Mouse (Mus musculus): ENCODE measurements around the gene Btn2a2. TPM values are rescaled to one million over a fixed set of nuclear protein-coding genes. Genes with fewer than 3 reads are reported as not detected.
A peak's percentile ranks its signal among the peaks of the same experiment; 100 is the strongest.

The Btn2a2 gene
- polyA plus RNA-seq, 1 experiment, result not detected

DNA sequence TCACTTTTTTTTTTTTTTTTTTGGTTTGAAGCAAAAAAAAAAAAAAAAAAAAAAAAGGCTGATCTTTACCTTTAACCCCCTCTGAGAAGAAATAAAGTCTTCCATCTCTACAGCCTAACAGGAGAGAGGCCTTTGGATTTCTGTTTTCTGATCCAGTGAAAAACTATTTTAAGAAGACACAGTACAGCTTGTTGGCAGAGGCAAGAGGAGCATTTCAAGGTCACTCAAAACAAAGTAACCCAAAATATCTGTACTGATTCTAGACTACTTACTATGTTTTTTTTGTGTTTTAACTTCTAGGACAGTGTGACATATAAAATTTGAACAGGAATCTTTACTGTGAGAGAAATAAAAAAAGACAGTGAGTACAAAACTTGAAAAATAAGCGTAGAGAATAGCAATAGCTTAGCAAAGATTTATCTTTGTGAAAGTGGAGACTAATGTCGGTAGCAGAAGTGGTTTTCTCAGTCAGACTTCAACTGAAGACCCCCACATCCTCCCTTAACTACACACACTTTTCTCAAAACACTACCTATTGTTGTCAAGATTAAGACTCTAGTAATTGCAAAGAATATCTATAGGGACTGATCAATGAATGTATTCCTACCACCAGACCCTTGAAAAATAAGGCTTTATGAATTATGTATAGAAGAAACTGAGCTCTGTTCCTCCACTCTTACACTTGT is 41.0 kb upstream of the Btn2a2 start:
- Histone ChIP-seq H3K4me3 (ENCODE audit: insufficient read depth, low read depth, low read length) (peak overlapping the region; percentile 59; the same call in 1 of the 2 replicates), H3K27ac (replicated peaks; ENCODE audit: low read depth, low read length) (no peak overlapping the region), H3K4me1 (ENCODE audit: control insufficient read depth, insufficient read depth, insufficient read length, low read length) (peaks cover 8% of the 10 kb centered on the region)

DNA sequence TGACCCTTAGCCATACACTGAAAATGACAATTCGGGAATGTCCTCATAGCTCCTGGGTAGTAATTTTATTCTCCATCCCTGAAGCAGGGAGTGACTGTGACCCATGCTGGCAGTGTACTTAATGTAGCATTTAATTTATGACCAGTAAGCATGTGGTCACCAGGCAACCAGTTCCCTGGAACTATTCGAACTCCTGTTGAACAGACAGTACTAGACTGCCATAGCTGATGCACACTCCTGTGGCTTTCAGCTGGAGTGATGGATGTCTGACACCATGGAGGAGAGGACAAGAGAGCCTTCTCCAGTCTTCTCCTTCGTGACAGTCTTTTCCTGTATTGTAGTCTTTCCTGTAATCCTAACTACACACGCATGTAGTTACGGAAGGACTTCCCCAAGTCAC is 40.3 kb upstream of the Btn2a2 start:
- Histone ChIP-seq H3K4me1 (ENCODE audit: control insufficient read depth, insufficient read depth, insufficient read length, low read length) (peaks cover 6% of the 10 kb centered on the region), H3K27ac (replicated peaks; ENCODE audit: low read depth, low read length) (no peak overlapping the region), H3K4me3 (ENCODE audit: insufficient read depth, low read depth, low read length) (no peak overlapping the region)

DNA sequence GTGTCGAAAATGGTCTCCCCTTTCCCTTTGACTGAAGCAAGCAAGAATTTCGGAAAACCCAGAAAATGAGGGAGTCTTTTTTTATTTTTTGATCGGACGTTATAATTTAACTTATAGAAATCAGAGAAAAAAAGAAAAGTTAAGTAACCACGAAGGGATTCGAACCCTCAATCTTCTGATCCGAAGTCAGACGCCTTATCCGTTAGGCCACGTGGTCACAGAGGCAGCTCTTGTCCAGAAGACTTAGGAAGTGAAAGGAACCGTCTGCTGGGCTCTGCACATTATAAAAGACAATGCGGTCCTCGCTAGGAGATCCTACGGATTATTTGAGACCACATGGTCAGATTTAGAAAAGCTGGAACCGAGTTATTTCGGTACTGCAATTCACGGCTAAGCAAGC is 37.7 kb upstream of the Btn2a2 start:
- Histone ChIP-seq H3K4me1 (ENCODE audit: control insufficient read depth, insufficient read depth, insufficient read length, low read length) (no peaks in the 10 kb centered on the region), H3K4me3 (ENCODE audit: insufficient read depth, low read depth, low read length) (peak overlapping the region; percentile 63), H3K27ac (replicated peaks; ENCODE audit: low read depth, low read length) (no peak overlapping the region)

DNA sequence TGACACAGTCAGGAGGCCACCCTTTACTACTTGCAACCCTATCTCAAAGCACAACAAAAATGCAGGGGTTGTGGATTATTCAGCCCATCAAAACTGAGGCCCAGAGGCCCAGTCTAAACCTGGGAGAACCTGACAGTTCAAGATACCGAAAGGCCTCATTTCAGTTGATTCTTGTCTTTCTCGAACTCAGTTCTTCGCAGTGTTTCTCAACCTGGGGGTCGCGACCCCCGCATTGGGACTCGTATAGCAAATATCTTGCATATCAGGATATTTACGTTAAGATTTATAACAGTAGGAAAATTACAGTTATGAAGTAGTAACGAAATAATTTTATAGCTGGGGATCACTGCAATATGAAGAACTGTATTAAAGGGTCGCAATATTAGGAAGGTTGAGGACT is 37.2 kb upstream of the Btn2a2 start:
- Histone ChIP-seq H3K27ac (replicated peaks; ENCODE audit: low read depth, low read length) (no peak overlapping the region), H3K4me3 (ENCODE audit: insufficient read depth, low read depth, low read length) (no peak overlapping the region), H3K4me1 (ENCODE audit: control insufficient read depth, insufficient read depth, insufficient read length, low read length) (no peaks in the 10 kb centered on the region)

DNA sequence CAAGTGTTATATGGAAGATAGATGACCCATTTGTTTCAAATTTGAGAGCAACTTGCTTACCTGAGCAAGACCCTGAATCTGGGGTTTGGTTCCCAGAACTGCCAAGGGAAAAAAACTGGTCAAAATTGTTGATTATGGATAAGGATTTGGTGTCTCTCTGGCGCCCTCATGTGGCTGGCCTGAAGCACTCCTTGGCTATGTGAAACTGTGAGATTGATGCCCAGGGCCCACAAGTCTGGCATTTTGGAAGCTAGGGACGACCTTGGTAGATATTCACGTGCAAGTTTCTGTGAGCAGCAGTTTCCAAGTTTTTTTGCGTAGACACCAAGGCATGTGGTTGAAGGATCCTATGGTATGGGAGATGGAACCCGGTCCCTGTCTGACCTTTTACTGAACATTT is 36.0 kb upstream of the Btn2a2 start:
- Histone ChIP-seq H3K27ac (replicated peaks; ENCODE audit: low read depth, low read length) (no peak overlapping the region), H3K4me1 (ENCODE audit: control insufficient read depth, insufficient read depth, insufficient read length, low read length) (no peaks in the 10 kb centered on the region)

DNA sequence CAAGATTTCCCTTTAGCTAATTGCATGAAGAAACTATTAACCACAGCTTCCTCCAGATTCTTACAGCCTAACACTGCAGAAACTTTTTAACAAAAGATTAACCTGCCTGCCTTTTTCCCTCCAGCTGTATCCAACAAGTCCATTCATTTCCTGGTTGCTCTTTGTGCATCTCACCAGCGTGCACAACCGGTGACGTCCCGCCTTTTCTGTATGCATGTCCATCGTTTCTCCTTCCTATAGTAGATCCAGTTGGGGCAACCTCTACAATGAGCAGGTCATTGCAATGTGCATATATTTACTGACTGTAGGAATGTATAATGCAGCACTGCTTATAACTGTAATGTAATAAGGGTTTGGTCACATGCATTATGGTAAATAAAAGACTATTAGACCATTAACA is 35.3 kb upstream of the Btn2a2 start:
- Histone ChIP-seq H3K4me3 (ENCODE audit: insufficient read depth, low read depth, low read length) (no peak overlapping the region), H3K4me1 (ENCODE audit: control insufficient read depth, insufficient read depth, insufficient read length, low read length) (no peaks in the 10 kb centered on the region), H3K27ac (replicated peaks; ENCODE audit: low read depth, low read length) (no peak overlapping the region)

More for the DNA sequence above, 36.0 kb upstream of the Btn2a2 start:
- no peak overlapping the region for H3K4me3 ChIP-seq (ENCODE audit: insufficient read depth, low read depth, low read length)

DNA sequence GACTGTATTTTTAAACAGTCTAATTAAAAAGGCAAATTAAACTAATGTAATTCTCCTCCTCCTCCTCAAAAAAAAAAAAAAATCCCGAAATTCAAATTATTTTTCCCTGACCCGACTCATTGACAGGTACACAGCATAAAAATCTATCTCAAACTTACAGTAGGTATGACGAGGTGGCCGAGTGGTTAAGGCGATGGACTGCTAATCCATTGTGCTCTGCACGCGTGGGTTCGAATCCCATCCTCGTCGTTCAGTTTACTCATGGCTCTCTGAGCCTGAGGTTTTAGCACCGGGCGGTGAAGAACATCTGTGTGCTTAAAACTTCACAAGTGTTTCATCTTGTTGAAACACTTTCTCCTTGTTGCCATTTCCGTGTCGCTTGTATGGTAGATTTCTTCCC is 33.0 kb upstream of the Btn2a2 start:
- Histone ChIP-seq H3K27ac (replicated peaks; ENCODE audit: low read depth, low read length) (no peak overlapping the region), H3K4me3 (ENCODE audit: insufficient read depth, low read depth, low read length) (no peak overlapping the region), H3K4me1 (ENCODE audit: control insufficient read depth, insufficient read depth, insufficient read length, low read length) (no peaks in the 10 kb centered on the region)

DNA sequence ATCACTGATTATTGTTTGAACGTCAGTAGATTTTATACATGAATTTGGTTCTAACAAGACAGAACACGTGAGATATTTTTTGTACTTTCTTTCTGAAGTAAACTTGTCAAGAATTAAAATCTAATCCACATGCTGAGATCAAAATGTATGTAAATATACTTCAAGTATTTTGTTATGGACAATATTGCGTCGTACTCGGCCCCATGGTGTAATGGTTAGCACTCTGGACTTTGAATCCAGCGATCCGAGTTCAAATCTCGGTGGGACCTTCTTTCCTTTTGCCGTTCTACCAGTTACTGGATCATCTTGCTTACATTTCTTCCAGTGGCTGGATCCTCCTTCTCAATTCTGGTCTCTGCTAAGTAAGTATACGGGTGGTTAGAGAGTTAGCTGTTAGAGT is 30.8 kb upstream of the Btn2a2 start:
- Histone ChIP-seq H3K27ac (replicated peaks; ENCODE audit: low read depth, low read length) (no peak overlapping the region), H3K4me3 (ENCODE audit: insufficient read depth, low read depth, low read length) (peak overlapping the region; percentile 31; the same call in 1 of the 2 replicates)

DNA sequence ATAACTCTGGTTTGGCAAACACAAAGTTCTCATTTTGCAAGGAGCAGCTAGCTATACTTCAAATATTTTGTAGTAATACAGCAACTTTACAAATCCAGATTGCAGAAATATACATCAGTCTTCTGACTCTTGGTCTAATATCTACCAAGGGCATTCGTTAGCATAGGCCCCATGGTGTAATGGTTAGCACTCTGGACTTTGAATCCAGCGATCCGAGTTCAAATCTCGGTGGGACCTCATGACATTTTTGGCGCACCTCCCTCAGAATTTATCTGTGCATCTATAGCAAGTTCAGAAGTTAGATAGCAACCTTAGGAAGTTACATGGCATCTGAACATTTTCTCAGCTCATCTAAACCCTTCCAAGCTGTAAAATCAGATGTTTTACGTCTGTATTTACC is 30.2 kb upstream of the Btn2a2 start:
- no peaks in the 10 kb centered on the region for H3K4me1 ChIP-seq (ENCODE audit: control insufficient read depth, insufficient read depth, insufficient read length, low read length)
- H3K27ac ChIP-seq (replicated peaks; ENCODE audit: low read depth, low read length), result no peak overlapping the region
- H3K4me3 ChIP-seq (ENCODE audit: insufficient read depth, low read depth, low read length), result peak overlapping the region; percentile 31; the same call in 1 of the 2 replicates

More for the DNA sequence above, 30.8 kb upstream of the Btn2a2 start:
- no peaks in the 10 kb centered on the region for H3K4me1 ChIP-seq (ENCODE audit: control insufficient read depth, insufficient read depth, insufficient read length, low read length)

DNA sequence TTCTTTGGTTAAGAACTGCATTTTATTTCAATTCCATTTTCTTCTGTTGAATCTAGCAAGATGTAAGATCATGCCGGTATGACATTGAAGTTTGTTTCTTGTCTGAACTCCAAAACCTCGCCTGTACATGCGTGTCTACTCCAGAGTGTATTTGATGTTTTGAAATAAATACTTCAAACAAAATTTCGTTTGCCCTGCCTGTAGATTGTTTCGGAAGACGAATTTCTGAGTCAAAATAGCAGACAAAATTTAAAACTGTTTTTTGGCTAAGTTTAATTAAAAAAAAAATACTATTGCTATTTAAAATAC is 29.6 kb upstream of the Btn2a2 start:
- peak overlapping the region; percentile 48 for H3K4me3 ChIP-seq (ENCODE audit: insufficient read depth, low read depth, low read length)
- no peak overlapping the region for H3K27ac ChIP-seq (replicated peaks; ENCODE audit: low read depth, low read length)
- no peaks in the 10 kb centered on the region for H3K4me1 ChIP-seq (ENCODE audit: control insufficient read depth, insufficient read depth, insufficient read length, low read length)

DNA sequence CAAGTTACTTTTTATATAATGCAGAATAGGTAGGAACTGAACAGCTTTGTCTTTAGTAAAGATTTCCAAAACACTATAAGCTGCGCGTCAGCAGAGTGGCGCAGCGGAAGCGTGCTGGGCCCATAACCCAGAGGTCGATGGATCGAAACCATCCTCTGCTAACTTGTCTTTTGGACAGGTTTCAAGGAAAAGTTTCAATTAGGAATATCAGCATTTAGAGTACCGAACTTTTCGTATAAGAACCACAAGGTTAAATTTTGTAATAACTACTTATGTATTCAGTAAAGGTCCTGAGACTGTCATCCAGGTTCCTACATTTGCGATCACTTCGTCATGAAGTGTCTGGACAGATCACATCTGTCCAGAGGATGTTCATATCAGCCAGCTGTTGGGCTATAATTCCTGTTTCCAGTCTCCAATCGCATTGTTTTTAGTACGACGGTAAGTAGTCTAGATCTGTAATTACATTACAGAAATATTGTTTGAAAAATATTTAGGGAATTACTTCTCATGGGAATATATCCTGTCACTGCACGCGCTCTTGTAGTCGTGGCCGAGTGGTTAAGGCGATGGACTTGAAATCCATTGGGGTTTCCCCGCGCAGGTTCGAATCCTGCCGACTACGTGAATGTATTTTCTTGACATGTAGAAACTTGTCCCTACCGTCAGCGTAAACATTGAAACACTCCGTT is 29.1 kb upstream of the Btn2a2 start:
- peak overlapping the region; percentile 20; the same call in 1 of the 2 replicates for H3K27ac ChIP-seq (replicated peaks; ENCODE audit: low read depth, low read length)
- no peaks in the 10 kb centered on the region for H3K4me1 ChIP-seq (ENCODE audit: control insufficient read depth, insufficient read depth, insufficient read length, low read length)
- H3K4me3 ChIP-seq (ENCODE audit: insufficient read depth, low read depth, low read length), result peak overlapping the region; percentile 67

DNA sequence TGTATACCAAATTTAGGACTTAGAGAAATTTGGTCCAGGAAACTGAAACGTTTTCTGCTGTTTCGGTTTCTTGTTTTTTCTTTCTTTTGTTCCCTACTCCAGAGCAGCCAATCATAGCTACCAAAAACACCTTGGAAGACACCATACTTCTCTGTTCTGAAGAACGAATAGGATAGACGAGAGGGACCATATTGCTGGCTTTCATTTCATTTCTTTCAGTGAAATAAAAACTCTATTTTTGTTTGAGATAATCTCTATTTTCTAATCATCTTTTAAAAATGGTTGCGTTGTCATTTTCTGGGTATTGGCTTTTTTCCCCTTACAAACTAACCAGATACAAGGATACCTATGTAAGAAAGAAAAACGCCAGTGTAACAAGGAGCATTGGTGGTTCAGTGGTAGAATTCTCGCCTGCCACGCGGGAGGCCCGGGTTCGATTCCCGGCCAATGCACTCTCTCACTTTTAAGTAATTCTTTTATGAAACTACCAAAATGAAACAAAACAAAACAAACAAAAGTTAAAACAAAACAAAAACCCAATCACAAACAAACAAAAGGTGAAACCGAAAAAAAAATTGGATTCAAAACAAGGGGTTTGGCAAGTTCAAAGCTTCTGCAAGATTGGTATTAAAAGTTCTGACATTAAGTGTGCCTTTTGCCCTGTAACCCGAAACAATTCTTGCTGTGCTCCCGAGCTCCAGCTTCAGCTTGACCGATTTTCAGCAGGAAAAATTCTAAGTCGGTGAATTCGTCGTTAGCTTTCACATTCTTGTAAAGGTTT is 28.4 kb upstream of the Btn2a2 start:
- no peaks in the 10 kb centered on the region for H3K4me1 ChIP-seq (ENCODE audit: control insufficient read depth, insufficient read depth, insufficient read length, low read length)
- H3K4me3 ChIP-seq (ENCODE audit: insufficient read depth, low read depth, low read length), result peak overlapping the region; percentile 67
- H3K27ac ChIP-seq (replicated peaks; ENCODE audit: low read depth, low read length), result peak overlapping the region; percentile 20; the same call in 1 of the 2 replicates

DNA sequence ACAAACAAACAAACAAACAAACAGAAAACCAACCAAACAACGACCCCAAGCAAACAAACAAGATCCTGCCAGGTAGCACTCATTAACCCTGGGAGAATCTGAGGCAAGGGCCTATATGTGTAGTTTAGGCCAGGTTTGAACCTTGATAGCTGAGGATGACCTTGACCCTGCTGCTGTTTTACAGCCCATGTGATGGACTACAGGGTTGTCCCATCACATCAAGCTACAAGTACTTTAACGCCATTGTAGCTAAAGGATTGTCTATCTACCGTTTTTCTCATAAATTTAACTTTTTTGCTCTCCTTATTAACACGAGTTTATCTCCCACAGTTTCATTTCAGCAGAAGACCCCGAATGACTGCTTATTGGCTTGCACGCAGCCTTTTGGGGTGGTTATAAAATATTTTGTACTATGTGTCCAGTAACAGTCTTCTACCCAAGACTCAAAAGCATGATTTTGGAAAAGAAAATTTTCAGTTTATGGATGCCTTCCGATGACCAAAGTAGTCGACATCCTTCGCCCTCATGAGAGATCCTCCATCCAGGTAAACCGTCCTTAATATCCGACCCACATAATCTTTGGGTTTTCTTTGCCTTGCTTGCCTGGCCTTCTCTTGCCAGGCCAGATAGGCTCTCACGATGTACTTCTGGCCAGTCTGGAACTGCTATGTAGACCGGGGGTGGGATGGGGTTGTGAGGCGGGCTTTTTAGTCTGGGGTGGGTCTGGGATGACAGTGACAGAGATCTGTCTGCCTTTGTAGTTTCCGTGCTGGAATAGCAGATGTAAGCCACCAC is 27.4 kb upstream of the Btn2a2 start:
- H3K27ac ChIP-seq (replicated peaks; ENCODE audit: low read depth, low read length), result no peak overlapping the region
- H3K4me1 ChIP-seq (ENCODE audit: control insufficient read depth, insufficient read depth, insufficient read length, low read length), result no peaks in the 10 kb centered on the region
- no peak overlapping the region for H3K4me3 ChIP-seq (ENCODE audit: insufficient read depth, low read depth, low read length)

DNA sequence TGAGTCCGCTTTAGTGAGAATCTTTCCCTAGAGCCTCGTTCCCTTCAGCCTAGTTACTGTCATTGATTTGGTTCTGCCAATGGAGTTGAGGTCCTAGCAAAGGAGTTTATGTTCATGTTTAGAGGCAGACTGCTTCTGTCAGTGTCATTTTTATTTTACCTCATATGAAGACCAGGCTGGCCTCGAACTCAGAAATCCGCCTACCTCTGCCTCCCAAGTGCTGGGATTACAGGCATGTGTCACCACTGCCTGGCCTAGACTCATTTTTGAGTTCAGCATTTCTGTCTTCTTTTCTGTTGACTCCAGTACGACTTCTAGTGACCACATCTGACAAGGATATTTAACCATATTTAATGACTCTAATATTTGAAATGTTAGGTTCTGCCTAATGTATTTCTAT is 26.6 kb upstream of the Btn2a2 start:
- Histone ChIP-seq H3K4me1 (ENCODE audit: control insufficient read depth, insufficient read depth, insufficient read length, low read length) (no peaks in the 10 kb centered on the region), H3K27ac (replicated peaks; ENCODE audit: low read depth, low read length) (no peak overlapping the region), H3K4me3 (ENCODE audit: insufficient read depth, low read depth, low read length) (no peak overlapping the region)

DNA sequence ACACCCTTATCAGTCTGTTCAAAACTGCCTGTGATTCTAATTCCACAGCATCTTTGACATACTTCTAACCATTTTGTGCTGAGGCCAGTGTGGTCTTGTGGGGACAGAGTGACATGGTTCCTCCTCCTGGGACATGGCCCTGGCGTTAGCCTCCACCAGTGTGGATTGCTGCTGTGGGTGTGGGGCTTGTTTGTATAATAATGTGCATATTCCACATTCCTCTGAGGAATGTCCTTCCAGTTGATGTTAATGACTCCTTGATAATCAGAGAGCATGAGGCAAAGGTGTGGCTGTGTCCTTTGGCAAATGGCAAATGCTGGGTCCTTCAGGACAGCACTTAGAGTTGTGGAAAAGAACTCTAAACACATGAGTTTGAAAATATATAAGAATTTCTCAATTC is 24.9 kb upstream of the Btn2a2 start:
- Histone ChIP-seq H3K4me3 (ENCODE audit: insufficient read depth, low read depth, low read length) (no peak overlapping the region), H3K4me1 (ENCODE audit: control insufficient read depth, insufficient read depth, insufficient read length, low read length) (no peaks in the 10 kb centered on the region), H3K27ac (replicated peaks; ENCODE audit: low read depth, low read length) (no peak overlapping the region)
